Mouse (Mus musculus): Measurements from ENCODE around the gene Shisa7.
"Not testable (repeated sequence)": the region's sequence is repeated elsewhere in the genome, so short reads cannot be mapped to it uniquely, and the experiment has no call there.

The Shisa7 gene

GRCm38 (mm10) chr7:4844917-4845309 is 417 bp upstream of the Shisa7 start:
- DNase-seq = peak; percentile 95

GRCm38 (mm10) chr7:4843604-4844244 is 772 bp downstream of the Shisa7 start:
- DNase-seq = peak; percentile 88

GRCm38 (mm10) chr7:4842634-4843131 is 1.8 kb downstream of the Shisa7 start:
- DNase-seq = peak; percentile 57

GRCm38 (mm10) chr7:4842077-4842476 is 2.4 kb downstream of the Shisa7 start:
- DNase-seq = peak; percentile 52

- no peak for DNase-seq
These were observed 6.9 kb downstream of the Shisa7 start for GRCm38 (mm10) chr7:4837639-4838038.

GRCm38 (mm10) chr7:4836351-4836792 is 8.1 kb downstream of the Shisa7 start:
- DNase-seq = peak; percentile 51

GRCm38 (mm10) chr7:4835631-4836327 is 8.7 kb downstream of the Shisa7 start:
- no peak for DNase-seq

- DNase-seq = no peak
These were observed 14.0 kb downstream of the Shisa7 start for GRCm38 (mm10) chr7:4830476-4830875.

GRCm38 (mm10) chr7:4825365-4825764 is 19.1 kb downstream of the Shisa7 start:
- no peak for DNase-seq

GRCm38 (mm10) chr7:4822162-4822907 is 22.2 kb downstream of the Shisa7 start:
- no peak for DNase-seq

GRCm38 (mm10) chr7:4821690-4822089 is 22.8 kb downstream of the Shisa7 start:
- DNase-seq = no peak

GRCm38 (mm10) chr7:4820925-4821324 is 23.6 kb downstream of the Shisa7 start:
- not testable (repeated sequence) for DNase-seq

GRCm38 (mm10) chr7:4816559-4816958 is 27.9 kb downstream of the Shisa7 start:
- DNase-seq = no peak

GRCm38 (mm10) chr7:4813105-4813791 is 31.2 kb downstream of the Shisa7 start:
- DNase-seq = no peak

GRCm38 (mm10) chr7:4812303-4813104 is 32.0 kb downstream of the Shisa7 start, which contains the start of gene Ube2s:
Gene Ube2s, minus strand, starts transcription at chr7:4812590.
- peak; percentile 99 for DNase-seq

GRCm38 (mm10) chr7:4811842-4812302 is 32.6 kb downstream of the Shisa7 start:
- no peak for DNase-seq

GRCm38 (mm10) chr7:4811131-4811530 is 33.4 kb downstream of the Shisa7 start:
- not testable (repeated sequence) for DNase-seq

- no peak for DNase-seq
These were observed 37.8 kb downstream of the Shisa7 start for GRCm38 (mm10) chr7:4806716-4807115.

GRCm38 (mm10) chr7:4802247-4802646 is 42.2 kb downstream of the Shisa7 start:
- DNase-seq = no peak

GRCm38 (mm10) chr7:4795767-4796433 is 48.6 kb downstream of the Shisa7 start:
- no peak for DNase-seq

- DNase-seq = no peak
These were observed 49.8 kb downstream of the Shisa7 start for GRCm38 (mm10) chr7:4794631-4795168.
